Mouse (Mus musculus) layer of hippocampus, postnatal 14 days (tissue): ENCODE data around the gene Frat1. TPM values are rescaled to one million over a fixed set of nuclear protein-coding genes. Genes with fewer than 3 reads are reported as not detected.

ENCODE experiments used
- DNase-seq, 2 experiments: peaks; one replicate each; pipeline ENCODE4 v3.0.0; 2021 to 2022; ENCODE audit warnings: low spot score in 2 of 2, mixed read lengths in 1 of 2
- total RNA-seq, 2 experiments: library from RNA; stranded (reverse); gene quantifications; 2 replicates each; pipeline ENCODE4 v1.2.3; 2021

Frat1 gene
- total RNA-seq, 2 experiments from 2014 or later, result 19.7 to 20.6 TPM

GRCm38 (mm10) chr19:41813374-41813773 is 16.4 kb upstream of the Frat1 start:
- DNase-seq, result no peak

GRCm38 (mm10) chr19:41816410-41816809 is 13.4 kb upstream of the Frat1 start:
- DNase-seq, result no peak

- no peak for DNase-seq
These were observed 12.9 kb upstream of the Frat1 start for GRCm38 (mm10) chr19:41816915-41817314.

GRCm38 (mm10) chr19:41817325-41817724 is 12.4 kb upstream of the Frat1 start:
- DNase-seq, result no peak

- no peak for DNase-seq
These were observed 11.0 kb upstream of the Frat1 start for GRCm38 (mm10) chr19:41818749-41819148.

GRCm38 (mm10) chr19:41821436-41821835 is 8.3 kb upstream of the Frat1 start:
- no peak for DNase-seq

GRCm38 (mm10) chr19:41822589-41822988 is 7.2 kb upstream of the Frat1 start:
- no peak for DNase-seq

- DNase-seq, result no peak
These were observed 4.8 kb upstream of the Frat1 start for GRCm38 (mm10) chr19:41824950-41825349.

GRCm38 (mm10) chr19:41826529-41826928 is 3.2 kb upstream of the Frat1 start:
- no peak for DNase-seq

- DNase-seq, result no peak
These were observed 829 bp upstream of the Frat1 start for GRCm38 (mm10) chr19:41828941-41829340.

GRCm38 (mm10) chr19:41830106-41831031 is 599 bp downstream of the Frat1 start:
- DNase-seq, result peak; percentile 65 to 79

GRCm38 (mm10) chr19:41831101-41831570 is 1.4 kb downstream of the Frat1 start:
- DNase-seq, result peak in 1 of 2 experiments; percentile 27

GRCm38 (mm10) chr19:41831718-41832391 is 2.1 kb downstream of the Frat1 start:
- DNase-seq, result peak in 1 of 2 experiments; percentile 10

- peak in 1 of 2 experiments; percentile 6 for DNase-seq
These were observed 2.9 kb downstream of the Frat1 start for GRCm38 (mm10) chr19:41832501-41833201.

- no peak for DNase-seq
These were observed 5.6 kb downstream of the Frat1 start for GRCm38 (mm10) chr19:41835407-41835806.

- DNase-seq, result peak; percentile 57 to 74
These were observed 6.0 kb downstream of the Frat1 start for GRCm38 (mm10) chr19:41835816-41836215.

GRCm38 (mm10) chr19:41836719-41837118 is 6.9 kb downstream of the Frat1 start:
- no peak for DNase-seq

- no peak for DNase-seq
These were observed 7.6 kb downstream of the Frat1 start for GRCm38 (mm10) chr19:41837194-41837916.

GRCm38 (mm10) chr19:41837917-41838261 is 8.1 kb downstream of the Frat1 start:
- DNase-seq, result no peak

- no peak for DNase-seq
These were observed 9.0 kb downstream of the Frat1 start for GRCm38 (mm10) chr19:41838808-41839207.

- DNase-seq, result no peak
These were observed 9.9 kb downstream of the Frat1 start for GRCm38 (mm10) chr19:41839685-41840084.
